Mouse (Mus musculus) urinary bladder, postnatal 25 days (tissue): ENCODE data around the gene Wasf2.

Experiments used
- DNase-seq: peaks from one replicate; pipeline ENCODE4 v3.0.0; 2022; ENCODE audit warnings: low spot score

Gene Wasf2

DNA sequence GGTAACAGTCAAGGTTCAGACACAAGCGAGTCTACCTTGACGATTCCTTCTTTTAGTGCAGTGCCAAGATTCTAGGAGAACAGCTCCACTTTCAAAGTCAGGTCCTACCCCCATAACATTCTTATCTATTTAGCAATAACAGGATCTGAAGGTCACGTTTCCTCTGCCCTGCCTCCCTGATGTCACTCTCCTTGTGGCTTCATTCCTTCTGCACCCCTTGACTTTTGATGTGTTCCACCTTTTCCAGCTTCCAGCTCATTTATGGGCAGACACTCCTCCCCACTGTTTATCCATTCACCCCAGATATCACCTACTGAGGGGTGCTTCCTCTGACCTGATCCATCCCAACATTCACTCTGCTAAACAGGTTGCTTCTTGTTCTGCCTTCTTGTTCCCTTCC, 3.2 kb upstream of the Wasf2 start:
- no peak for DNase-seq

DNA sequence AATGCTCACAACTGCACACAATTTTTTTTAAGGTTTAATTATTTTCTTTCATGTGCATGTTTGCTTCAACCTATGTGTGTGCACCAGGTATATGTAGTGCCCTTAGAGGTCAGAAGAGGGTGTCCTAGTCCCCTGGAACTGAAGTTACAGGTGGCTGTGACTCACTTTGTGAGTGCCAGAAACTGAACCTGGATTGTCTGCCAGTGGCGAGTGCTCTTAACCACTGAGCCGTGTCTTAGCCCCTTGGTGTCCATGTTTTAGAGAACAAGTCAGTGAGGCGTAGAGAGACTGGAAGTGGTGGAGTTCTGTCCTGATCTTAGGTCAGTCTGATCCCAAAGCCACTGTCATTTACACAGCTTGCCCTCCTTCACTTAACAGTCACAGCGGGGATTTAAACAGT, 2.4 kb upstream of the Wasf2 start:
- no peak for DNase-seq

DNA sequence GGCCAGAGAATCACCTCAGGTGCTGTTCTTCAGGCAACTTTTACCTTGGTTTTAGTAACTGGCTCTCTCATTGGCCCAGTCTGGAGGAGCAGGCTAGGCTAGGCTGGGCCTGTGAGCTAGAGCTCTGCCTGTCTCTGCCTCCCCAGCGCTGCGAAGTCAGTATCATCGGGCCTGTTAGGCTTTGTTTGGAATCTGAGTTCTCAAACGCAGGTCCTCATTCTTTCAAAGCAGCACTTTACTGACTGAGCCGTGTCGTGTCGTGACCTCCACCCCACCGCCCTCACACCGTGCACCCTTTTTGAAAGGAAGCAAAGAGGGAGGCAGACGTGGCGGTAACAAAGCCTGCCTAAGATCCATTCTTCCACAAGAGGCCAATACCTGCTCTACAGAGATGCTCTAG, 914 bp upstream of the Wasf2 start:
- no peak for DNase-seq

DNA sequence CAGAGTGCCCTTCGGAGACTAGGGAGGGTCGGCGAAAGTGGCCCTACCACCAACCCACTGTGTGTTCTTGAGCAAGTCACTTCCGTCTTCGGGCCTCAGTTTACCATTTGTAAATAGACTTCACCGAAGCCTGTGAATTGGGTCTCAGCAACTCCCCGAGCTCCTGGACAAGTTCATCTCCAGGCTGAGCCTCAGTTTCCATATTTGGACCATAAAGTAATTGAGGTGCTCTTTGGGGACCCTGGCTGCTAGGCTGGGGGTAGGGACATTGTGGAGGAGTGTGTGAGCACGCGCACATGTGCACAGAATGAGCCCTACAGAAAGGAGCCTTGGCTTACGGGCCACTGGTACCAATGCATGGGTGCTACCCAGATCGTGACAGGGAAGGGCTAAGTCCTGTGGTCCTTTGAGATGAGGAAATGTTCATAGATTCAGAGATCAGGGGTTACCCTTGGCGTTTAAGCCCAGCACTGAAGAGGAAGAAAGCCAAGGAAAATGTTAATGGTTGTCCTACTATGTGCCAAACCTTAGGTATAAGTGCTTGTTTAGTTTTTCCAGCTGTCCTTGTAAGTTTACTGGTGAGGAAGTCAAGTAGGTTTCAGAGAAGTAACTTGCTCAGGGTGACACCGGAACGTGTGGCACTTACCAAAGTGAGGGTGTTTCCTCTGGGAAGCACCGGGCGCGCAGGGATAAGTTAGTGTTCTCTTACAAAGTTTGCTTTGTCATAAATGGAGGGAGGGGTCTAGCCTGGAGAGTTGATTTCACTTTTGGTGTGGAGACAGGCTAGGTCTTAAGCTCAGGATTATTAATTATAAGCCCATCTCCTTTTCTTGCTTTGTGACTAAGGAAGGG, 811 bp downstream of the Wasf2 start:
- DNase-seq = no peak

DNA sequence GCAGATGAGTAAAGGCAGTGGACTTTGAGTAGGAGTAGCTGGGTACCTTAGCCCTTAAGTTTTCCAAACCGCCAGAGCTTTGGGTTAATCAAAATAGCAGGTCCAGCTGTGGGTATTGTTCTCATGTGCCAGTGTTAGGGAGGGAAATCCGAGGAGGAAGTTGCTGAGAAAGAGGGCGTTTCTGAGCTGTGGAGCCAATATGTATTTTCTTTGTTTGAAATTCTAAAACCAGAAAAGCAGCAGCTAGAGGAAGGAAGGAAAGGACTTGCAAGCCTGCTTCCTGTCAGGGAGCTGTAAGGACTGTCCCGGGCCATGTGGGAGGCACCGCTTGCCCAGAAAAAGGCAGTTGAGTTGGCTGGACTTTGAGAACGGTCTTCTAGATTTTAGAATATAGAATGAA, 1.7 kb downstream of the Wasf2 start:
- DNase-seq = no peak

DNA sequence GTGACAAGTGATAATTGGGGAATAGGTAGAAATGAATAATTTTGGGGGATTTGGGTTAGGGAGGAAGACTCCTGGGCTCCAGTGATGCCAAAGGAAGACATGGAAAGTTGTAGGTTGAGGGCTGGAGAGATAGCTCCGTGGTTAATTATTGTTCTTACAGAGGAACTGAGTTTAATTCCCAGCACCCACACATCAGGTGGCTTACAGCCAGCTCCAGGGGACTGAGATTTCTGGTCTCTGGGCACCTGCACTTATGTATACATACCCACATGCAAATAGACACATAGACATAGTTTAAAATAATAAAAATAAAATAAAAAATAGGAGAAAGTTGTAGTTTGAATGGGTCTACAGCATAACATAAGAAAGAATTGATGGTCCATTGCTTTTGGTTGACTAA, 6.6 kb downstream of the Wasf2 start:
- no peak for DNase-seq

DNA sequence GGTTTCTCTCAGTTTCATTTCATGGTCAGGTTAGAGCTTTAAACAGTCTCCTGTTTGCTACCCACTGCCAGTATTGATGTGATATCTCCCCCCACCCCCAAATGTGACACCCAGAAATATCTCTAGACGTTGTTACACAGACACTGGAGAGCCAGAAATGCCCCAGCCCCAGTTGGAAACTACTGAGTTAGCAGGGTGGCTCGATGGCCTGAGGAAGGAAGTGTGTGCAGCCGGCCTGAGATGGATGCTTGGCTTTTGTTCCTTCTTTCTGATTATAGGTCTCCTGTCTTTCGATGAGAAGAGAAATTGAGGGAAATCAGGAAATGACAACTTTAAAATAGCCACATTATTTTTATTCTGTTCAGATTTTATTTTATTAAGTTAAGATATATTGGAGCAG, 8.7 kb downstream of the Wasf2 start:
- DNase-seq = no peak

DNA sequence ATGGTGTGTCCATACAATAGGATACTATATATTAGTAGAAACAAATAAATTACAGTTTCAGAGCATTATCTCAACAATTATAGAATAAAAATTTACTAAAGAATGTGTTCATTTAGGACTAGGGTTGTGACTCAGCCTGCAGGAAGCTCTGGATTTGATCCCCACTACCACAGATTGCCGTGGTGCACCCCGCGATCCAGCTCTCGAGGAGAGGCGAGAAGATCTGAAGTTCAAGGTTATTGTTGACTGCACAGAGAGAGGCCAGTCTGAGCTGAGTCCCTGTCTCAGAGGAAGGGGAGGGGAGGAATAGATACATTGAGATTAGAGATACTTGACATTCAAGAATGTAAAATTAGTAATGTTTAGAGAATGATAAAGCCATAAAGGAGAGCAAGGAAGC, 24.7 kb downstream of the Wasf2 start:
- DNase-seq = no peak

DNA sequence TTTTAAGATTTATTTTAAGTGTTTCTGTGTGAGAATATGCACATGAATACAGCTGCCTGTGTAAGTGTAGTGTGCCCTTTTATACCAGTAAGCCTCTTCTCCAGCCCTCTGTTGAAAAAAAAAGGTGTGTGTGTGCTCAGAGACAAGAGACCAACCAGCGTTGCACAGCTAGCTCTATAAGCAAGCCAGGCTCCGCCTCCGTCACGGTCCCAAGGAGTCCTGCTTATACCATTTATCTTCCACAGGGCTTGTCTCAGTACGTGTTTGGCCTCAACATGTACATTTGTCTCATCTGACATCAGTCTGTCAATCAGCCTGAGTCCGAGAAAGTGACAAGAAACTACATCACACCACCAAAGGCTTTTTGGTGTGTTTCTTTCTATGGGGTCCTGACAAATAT, 25.4 kb downstream of the Wasf2 start:
- DNase-seq = no peak

DNA sequence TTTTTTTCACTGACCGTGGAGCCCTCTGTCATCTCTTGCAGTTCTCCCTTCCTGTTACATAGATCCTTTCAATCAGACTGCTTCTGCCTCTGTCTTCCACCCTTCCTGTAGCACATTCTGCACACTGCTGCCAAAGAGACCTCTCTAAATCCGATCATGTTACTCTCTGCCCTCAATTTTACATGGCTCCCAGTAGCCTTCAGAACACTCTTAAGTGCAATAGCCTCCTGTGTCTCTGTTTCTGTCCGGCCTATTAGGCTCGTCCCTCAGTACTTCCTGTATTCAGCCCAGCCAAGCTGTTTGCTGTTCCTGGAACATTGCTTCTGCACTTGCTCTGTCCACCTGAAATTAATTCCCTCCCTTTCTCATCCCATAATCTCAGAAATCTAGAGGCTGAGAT, 26.1 kb downstream of the Wasf2 start:
- no peak for DNase-seq

DNA sequence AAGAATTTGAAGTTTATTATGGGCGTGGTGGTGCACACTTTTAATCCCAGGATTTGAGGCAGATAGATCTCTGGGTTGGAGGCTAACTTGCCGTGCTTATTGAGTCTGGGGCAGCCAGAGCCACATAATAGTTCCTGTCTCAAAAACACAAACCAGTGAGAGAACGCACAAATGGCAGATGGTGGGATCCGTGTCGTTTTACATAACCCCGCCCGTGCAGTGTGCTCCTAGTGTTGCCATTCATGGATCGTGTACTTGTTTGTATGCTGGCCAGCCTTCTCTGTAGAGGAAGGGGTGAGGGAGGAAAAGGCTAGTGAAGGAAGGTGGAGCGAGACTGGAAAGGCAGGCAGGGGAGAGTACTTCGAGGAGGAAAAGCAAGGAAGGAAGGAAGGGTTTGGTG, 26.5 kb downstream of the Wasf2 start:
- DNase-seq = no peak

DNA sequence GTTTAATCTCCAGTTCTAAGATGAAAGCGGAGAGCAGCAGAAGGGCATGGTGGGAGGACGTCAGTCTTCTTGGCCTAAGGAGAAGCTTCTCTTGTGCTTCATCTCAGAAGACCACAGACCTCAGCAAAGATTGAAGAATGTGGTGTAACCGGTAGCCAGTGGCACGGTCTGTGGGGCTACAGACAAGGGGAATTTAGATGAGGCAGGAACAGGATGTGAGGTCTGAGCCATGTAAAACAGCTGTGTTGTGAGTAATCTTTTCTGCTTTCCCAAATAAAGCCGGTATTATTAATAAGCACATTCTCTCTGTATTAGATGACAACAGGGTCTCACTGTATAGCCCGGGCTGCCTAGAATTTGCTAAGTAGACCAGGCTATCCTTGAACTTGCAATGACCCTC, 28.8 kb downstream of the Wasf2 start:
- DNase-seq = no peak

DNA sequence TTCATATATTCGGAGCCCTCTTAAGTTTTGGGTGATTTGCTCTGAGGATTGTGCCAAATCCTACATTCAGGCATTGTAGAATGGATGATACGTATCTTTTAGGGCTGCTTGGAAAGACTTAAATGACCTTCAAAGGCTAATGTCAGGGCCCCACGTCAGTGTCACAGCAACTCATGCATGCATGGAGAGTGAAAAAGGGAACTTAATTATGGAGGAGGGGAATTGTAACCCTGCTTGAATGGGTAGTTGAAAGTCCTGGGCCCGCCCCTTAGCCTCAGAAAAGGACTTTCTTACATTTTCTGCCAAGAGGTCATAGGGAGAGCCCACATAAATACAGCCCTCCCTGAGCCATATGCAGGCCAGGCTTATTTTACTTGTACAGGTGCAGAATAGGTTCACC, 29.3 kb downstream of the Wasf2 start:
- DNase-seq = no peak

DNA sequence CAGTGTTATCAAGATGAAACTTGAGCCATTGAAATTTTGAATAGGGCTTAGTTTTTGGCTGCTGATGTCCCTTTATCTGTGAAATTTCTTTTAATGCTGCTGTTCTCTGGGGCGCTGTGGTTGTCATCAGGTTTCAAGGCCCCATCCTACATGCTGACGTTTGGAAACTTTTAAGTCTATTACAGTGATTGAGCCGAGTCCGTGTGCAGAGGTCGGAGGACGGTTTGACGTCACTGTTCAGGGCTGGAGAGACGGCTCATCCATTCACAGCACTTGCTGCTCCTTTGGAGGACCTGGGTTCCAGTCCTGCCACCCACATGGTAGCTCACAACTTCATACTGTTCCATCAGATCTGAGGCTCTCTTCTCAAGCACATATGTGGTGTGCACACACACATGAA, 29.9 kb downstream of the Wasf2 start:
- no peak for DNase-seq

DNA sequence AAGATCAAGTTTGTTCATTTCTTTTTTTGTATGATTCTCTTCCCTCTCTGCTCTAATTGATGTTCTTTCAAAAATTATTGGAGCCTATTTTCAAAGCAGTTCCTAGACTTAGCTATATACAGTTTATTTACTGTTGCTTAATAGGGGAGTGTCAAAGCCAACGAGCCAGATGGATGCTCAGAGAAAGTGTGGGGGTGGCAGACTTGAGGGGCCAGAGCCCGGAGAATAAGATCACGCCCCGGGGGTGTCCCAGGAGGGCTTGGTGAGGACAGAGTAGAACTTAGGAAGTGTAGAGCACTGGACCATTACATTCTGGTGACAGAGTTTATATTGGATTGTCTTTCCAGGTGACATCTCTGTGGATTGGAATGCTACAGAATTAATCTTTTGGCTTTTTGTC, 30.5 kb downstream of the Wasf2 start:
- DNase-seq = no peak

DNA sequence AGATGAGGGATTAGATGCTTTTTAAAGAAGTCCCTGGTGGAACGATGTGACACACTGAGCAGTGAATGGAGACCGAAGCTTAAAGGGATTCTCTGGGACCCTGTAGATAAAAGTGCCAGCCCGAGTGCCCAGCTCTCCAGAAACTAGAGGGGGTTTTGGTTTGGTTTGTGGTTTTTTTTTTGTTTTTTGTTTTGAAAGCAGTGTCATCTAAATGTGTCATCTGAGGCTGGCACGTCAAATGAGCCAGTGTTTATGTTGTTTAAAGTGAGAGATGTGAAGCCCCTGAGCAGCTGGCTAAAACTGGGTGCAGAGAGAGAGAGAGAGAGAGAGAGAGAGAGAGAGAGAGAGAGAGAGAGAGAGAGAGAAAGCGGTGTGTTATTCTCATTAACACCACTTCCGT, 31.9 kb downstream of the Wasf2 start:
- no peak for DNase-seq

DNA sequence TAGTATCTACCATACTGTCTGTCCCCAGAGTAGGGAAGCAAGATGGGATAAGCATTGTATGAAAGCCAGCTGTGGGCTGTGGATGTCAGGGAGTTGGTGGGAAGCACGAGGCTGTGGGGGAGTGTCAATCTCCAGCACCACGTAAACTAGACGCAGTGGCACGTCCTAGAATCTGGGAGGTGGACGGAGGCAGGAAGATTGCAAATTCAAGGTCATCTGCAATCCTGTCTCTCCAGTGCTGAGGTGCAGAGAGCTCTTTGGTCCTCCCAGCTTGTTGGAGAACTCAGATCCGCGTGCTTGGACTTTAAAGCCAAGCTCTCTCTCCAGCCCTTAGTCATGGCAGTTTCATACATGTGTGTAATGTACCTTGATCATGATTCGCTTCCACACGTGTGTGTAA, 36.5 kb downstream of the Wasf2 start:
- DNase-seq = no peak

DNA sequence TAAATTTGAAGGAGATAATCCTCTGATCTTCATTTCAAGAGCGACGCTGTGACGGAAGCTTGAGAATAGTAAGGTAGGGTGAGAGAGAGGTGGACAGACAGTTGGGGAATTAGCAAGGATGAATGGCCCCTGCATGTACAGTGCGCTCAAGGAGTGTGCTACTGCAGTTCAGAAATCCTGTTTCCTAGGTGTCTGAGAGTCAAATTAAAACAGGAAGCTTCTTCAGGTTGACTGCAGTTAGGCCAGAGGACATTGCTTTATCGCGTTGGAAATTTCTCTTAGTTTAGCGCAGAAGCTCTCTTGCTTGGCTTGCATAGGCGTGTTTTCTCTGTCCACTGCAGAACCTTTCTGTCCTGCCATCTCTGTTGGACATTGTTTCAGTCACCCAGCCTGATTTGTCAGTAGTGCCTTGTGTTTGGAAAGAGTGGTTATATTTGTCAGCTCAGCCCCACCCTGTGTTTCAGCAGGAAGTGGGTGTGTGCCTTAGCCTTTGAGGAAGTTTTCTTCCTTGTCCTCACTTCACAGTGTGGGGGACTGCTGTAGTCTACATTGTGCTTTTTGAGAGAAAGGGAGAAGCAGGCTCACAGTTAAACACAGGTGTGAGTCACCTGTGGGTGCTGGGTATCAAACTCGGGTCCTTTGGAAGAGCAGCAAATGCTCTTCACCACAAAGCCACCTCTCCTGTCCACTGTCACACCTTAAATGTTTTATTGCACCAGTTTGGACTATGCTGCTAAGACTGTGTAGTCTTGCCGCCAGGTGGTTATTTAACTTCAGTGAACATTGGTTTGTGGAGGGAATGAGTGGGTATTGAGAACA, 39.1 kb downstream of the Wasf2 start:
- no peak for DNase-seq

DNA sequence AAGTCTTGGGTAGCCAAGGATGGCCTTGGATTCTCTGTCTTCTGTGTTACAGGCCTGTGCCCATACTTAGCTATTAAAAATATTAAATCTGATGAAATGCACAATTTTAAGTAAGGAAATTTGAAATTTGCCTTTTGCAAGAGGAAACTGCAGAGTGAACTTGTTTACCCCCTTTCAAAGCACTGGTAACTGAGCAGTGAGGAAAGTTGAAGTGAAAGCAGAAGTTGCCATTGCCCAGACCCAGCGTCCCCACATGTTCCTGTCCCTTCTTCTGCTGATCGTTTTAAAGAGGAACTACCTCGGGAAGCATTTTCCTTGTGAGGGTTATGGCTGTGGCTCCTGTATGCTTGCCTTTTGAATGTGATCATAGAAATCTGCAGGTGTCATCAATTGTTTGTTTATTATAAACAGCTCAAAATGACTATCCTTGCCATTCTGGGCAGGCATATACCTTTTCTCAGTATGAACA, 39.8 kb downstream of the Wasf2 start:
- no peak for DNase-seq

DNA sequence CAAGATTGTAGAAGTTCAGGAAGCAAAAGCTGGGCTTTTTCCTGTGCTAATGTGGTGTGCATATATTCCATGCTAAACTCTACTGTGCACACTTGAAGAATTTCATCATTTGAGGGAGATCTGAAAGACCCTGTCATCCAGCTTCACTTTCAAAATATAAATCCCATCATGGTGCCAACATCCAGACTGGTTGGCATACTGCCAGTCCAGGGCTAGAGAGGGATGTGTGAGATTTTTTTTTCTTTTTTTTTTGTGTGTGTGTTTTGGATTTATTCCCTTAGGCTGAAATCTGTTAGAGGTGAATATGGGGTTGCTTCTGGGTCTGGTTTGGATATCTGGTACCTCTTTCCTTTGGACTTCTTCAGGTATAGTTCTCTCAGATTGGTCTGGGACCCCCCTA, 40.3 kb downstream of the Wasf2 start:
- DNase-seq = no peak

DNA sequence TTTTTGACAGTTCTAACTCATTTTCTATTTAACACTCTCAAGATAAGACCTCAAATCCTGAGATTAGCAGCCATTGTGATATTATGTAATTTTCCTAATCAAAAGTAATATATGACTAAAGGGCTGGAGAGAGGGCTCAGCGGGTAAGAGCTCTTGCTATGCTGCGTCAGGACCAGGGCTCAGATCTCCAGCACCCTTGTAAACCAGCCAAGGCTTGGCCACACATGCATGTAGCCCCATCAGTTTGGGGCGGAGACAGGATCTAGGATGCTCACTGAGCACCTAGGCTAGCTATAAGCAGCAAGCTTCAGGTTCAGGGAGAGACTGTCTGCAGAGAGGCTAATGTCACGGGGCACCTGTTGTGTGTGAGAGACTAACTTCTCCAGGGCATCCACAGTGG, 42.1 kb downstream of the Wasf2 start:
- no peak for DNase-seq

DNA sequence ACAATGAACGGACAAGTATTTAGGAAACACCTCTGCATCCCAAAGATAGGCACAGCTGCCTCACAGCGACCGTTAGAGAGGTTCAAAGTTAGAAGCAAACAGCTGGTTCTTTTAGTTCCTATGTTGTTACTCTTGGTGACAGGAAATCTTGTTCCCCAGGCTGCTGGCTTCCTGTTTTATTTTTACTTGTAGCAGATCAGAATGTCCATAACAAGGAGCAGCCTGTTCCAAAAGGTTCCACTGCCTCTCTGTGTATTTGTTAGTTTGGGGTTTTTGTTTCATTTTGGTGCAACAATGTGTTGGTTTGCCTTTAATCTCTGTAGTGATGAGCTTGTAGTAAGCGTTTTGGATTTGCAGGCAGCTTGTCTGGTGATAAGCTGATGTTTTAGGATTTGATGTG, 44.1 kb downstream of the Wasf2 start:
- DNase-seq = no peak

DNA sequence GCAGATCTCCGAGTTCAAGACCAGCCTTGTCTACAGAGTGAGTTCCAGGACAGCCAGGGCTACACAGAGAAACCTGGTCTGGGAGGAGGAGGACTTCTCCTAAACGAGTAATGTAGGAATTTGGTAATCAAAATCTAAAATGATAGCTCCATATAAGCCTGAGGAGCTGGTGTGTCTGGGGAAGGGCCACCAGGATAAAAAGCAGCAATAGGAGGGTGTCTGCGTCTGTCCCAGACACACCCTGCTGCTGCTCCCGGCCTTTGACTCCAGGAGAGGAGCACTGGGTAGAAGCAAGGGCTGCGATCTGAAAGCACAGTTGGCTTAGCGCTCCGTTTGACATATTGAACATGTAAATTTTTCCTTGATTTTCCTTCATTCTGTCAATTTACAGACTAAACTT, 45.0 kb downstream of the Wasf2 start:
- no peak for DNase-seq
